Mouse (Mus musculus): Measurements from ENCODE around the gene Ctf2. TPM values are rescaled to one million over a fixed set of nuclear protein-coding genes. Genes with fewer than 3 reads are reported as not detected.

The Ctf2 gene
- polyA plus RNA-seq, 1 experiment = not detected

DNA sequence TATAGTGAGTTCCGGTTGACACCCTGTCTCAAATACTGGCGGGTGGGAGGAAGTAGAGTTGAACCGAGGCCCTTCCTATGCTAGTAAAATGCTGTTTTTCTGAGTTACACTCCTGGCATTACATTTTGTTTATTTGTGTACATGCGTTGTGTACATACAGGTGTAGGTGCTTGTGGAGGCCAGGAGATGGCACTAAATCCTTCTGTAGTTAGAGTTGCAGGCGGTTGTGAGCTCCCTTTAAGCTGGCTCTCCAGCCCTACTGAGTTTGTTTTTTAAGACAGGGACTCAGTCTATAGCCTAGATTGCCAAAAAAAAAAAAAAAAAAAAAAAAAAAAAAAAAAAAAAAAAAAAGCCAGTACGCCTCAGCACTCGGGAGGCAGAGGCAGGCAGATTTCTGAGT, 4.1 kb downstream of the Ctf2 start:
- Histone ChIP-seq H3K9ac (ENCODE audit: low read depth, poor library complexity, severe bottlenecking) (no peak overlapping the region), H3K27me3 (ENCODE audit: control insufficient read depth, insufficient read depth, low read length, poor library complexity, severe bottlenecking) (no peaks in the 10 kb centered on the region), H3K36me3 (ENCODE audit: control insufficient read depth, insufficient read depth, low read length, poor library complexity, severe bottlenecking) (no peaks in the 10 kb centered on the region), H3K4me1 (ENCODE audit: control insufficient read depth, insufficient read depth, low read length) (no peaks in the 10 kb centered on the region), H3K27ac (ENCODE audit: insufficient read depth, low read length) (no peak overlapping the region), H3K9me3 (replicated peaks; ENCODE audit: control insufficient read depth, insufficient read depth, low read length, poor library complexity, severe bottlenecking) (no peaks in the 10 kb centered on the region), H3K4me3 (ENCODE audit: low read depth, low read length) (no peak overlapping the region)
- TF ChIP-seq POLR2A (IDR thresholded peaks at IDR 0.05; ENCODE audit: insufficient read depth, low read length) (no peak), CTCF (IDR thresholded peaks at IDR 0.05; ENCODE audit: low read depth, low read length) (peak; percentile 24)

DNA sequence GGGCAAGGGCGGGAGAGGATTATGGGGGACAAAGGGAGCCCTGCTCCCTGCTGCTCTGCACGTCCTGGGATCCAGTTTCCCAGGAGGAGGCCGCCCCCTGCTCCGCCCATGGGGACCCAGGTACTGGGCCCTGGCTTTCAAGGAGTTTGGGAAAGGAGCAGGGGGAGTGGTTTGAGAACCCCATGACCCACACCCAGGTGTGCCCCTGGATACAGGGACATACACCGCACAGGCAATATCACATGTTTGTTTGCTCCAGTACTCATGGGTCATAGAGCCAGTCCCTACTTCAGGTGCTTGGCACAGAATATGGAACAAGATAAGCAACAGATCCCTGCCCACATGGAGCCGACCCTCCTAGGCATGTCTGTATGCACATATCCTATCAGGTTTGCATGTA, 6.0 kb downstream of the Ctf2 start:
- no peaks in the 10 kb centered on the region for H3K27me3 ChIP-seq (ENCODE audit: control insufficient read depth, insufficient read depth, low read length, poor library complexity, severe bottlenecking)
- no peak for TF ChIP-seq POLR2A (IDR thresholded peaks at IDR 0.05; ENCODE audit: insufficient read depth, low read length)
- no peak for TF ChIP-seq CTCF (IDR thresholded peaks at IDR 0.05; ENCODE audit: low read depth, low read length)
- no peak for TF ChIP-seq EP300 (IDR thresholded peaks at IDR 0.05; ENCODE audit: insufficient read depth, low read depth, low read length)
- no peak overlapping the region for H3K4me3 ChIP-seq (ENCODE audit: low read depth, low read length)
- no peaks in the 10 kb centered on the region for H3K9me3 ChIP-seq (replicated peaks; ENCODE audit: control insufficient read depth, insufficient read depth, low read length, poor library complexity, severe bottlenecking)
- no peak overlapping the region for H3K27ac ChIP-seq (ENCODE audit: insufficient read depth, low read length)
- H3K4me1 ChIP-seq (ENCODE audit: control insufficient read depth, insufficient read depth, low read length) = no peaks in the 10 kb centered on the region
- no peaks in the 10 kb centered on the region for H3K36me3 ChIP-seq (ENCODE audit: control insufficient read depth, insufficient read depth, low read length, poor library complexity, severe bottlenecking)
- H3K9ac ChIP-seq (ENCODE audit: low read depth, poor library complexity, severe bottlenecking) = no peak overlapping the region

DNA sequence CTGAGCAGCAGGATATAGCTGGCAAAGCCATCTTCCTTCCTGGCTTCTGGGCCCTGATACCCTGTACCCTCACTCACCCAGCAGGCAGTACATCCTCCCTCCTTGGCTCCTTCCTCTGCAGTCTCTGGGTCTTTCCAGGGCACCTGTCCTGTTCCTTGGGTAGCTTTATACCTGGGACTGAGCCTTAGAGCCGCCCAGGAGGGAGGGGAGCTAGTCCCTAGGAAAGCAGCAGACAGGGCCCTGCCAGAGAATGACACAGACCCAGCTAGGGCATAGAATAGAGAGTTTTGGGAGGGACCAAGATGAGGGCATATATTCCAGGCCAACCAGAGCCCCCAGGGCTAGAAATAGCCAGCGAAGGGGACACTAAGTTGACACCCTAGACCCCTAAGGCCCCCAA, 6.5 kb downstream of the Ctf2 start:
- Histone ChIP-seq H3K9ac (ENCODE audit: low read depth, poor library complexity, severe bottlenecking) (no peak overlapping the region), H3K27me3 (ENCODE audit: control insufficient read depth, insufficient read depth, low read length, poor library complexity, severe bottlenecking) (no peaks in the 10 kb centered on the region), H3K4me1 (ENCODE audit: control insufficient read depth, insufficient read depth, low read length) (no peaks in the 10 kb centered on the region), H3K36me3 (ENCODE audit: control insufficient read depth, insufficient read depth, low read length, poor library complexity, severe bottlenecking) (no peaks in the 10 kb centered on the region), H3K9me3 (replicated peaks; ENCODE audit: control insufficient read depth, insufficient read depth, low read length, poor library complexity, severe bottlenecking) (no peaks in the 10 kb centered on the region), H3K27ac (ENCODE audit: insufficient read depth, low read length) (no peak overlapping the region), H3K4me3 (ENCODE audit: low read depth, low read length) (no peak overlapping the region)
- TF ChIP-seq EP300 (IDR thresholded peaks at IDR 0.05; ENCODE audit: insufficient read depth, low read depth, low read length) (no peak), CTCF (IDR thresholded peaks at IDR 0.05; ENCODE audit: low read depth, low read length) (no peak), POLR2A (IDR thresholded peaks at IDR 0.05; ENCODE audit: insufficient read depth, low read length) (no peak)

DNA sequence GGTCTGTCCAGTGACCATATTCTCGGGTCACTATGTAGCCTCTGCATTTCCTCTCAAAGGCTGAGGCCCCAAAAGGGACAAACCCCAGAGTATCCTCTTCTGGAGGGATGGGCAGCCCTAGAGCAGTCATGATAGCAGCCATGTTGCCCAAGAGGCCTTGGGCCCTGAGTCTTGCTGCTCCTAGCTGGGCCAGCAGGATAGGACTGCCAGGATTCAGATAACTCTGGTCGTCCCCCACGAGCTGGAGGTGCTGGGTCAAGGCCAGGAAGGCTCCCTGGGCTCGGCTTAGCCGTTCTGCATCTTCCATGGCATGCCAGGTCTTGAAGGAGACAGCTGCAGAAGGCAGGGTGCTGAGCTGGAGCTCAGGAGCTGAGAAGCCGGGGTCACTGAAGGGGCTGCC, 12.7 kb downstream of the Ctf2 start:
- Histone ChIP-seq H3K9ac (ENCODE audit: low read depth, poor library complexity, severe bottlenecking) (no peak overlapping the region), H3K9me3 (replicated peaks; ENCODE audit: control insufficient read depth, insufficient read depth, low read length, poor library complexity, severe bottlenecking) (no peaks in the 10 kb centered on the region), H3K27ac (ENCODE audit: insufficient read depth, low read length) (no peak overlapping the region), H3K27me3 (ENCODE audit: control insufficient read depth, insufficient read depth, low read length, poor library complexity, severe bottlenecking) (no peaks in the 10 kb centered on the region), H3K36me3 (ENCODE audit: control insufficient read depth, insufficient read depth, low read length, poor library complexity, severe bottlenecking) (no peaks in the 10 kb centered on the region), H3K4me3 (ENCODE audit: low read depth, low read length) (no peak overlapping the region), H3K4me1 (ENCODE audit: control insufficient read depth, insufficient read depth, low read length) (no peaks in the 10 kb centered on the region)
- TF ChIP-seq CTCF (IDR thresholded peaks at IDR 0.05; ENCODE audit: low read depth, low read length) (no peak), EP300 (IDR thresholded peaks at IDR 0.05; ENCODE audit: insufficient read depth, low read depth, low read length) (no peak), POLR2A (IDR thresholded peaks at IDR 0.05; ENCODE audit: insufficient read depth, low read length) (no peak)

DNA sequence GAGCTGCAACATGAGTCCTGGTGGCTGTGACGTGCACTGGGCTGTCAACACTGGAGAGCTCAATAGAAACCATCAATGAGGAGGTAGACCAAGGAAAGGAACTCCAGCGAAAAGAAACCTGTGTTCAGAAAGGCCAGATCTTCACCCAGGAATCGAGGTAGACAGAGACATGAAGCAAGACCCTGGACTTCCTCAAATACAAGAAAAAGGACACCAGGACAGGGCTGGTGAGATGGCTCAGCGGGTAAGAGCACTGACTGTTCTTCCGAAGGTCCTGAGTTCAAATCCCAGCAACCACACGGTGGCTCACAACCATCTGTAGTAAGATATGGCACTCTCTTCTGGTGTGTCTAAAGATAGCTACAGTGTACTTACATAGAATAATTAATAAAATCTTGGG, 13.6 kb downstream of the Ctf2 start:
- TF ChIP-seq CTCF (IDR thresholded peaks at IDR 0.05; ENCODE audit: low read depth, low read length) = no peak
- no peak for TF ChIP-seq POLR2A (IDR thresholded peaks at IDR 0.05; ENCODE audit: insufficient read depth, low read length)
- no peak for TF ChIP-seq EP300 (IDR thresholded peaks at IDR 0.05; ENCODE audit: insufficient read depth, low read depth, low read length)
- Histone ChIP-seq H3K27me3 (ENCODE audit: control insufficient read depth, insufficient read depth, low read length, poor library complexity, severe bottlenecking) (no peaks in the 10 kb centered on the region), H3K9ac (ENCODE audit: low read depth, poor library complexity, severe bottlenecking) (no peak overlapping the region), H3K9me3 (replicated peaks; ENCODE audit: control insufficient read depth, insufficient read depth, low read length, poor library complexity, severe bottlenecking) (no peaks in the 10 kb centered on the region), H3K4me1 (ENCODE audit: control insufficient read depth, insufficient read depth, low read length) (no peaks in the 10 kb centered on the region), H3K4me3 (ENCODE audit: low read depth, low read length) (no peak overlapping the region), H3K27ac (ENCODE audit: insufficient read depth, low read length) (no peak overlapping the region), H3K36me3 (ENCODE audit: control insufficient read depth, insufficient read depth, low read length, poor library complexity, severe bottlenecking) (no peaks in the 10 kb centered on the region)

DNA sequence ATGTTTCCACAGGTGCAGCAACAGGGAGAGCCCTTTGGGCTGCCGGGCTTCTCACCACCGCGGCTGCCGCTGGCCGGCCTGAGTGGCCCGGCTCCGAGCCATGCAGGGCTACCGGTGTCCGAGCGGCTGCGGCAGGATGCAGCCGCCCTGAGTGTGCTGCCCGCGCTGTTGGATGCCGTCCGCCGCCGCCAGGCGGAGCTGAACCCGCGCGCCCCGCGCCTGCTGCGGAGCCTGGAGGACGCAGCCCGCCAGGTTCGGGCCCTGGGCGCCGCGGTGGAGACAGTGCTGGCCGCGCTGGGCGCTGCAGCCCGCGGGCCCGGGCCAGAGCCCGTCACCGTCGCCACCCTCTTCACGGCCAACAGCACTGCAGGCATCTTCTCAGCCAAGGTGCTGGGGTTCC, 15.0 kb downstream of the Ctf2 start:
- Histone ChIP-seq H3K36me3 (ENCODE audit: control insufficient read depth, insufficient read depth, low read length, poor library complexity, severe bottlenecking) (no peaks in the 10 kb centered on the region), H3K4me3 (ENCODE audit: low read depth, low read length) (peak overlapping the region; percentile 71), H3K27ac (ENCODE audit: insufficient read depth, low read length) (no peak overlapping the region), H3K9ac (ENCODE audit: low read depth, poor library complexity, severe bottlenecking) (peak overlapping the region; percentile 29), H3K9me3 (replicated peaks; ENCODE audit: control insufficient read depth, insufficient read depth, low read length, poor library complexity, severe bottlenecking) (no peaks in the 10 kb centered on the region), H3K4me1 (ENCODE audit: control insufficient read depth, insufficient read depth, low read length) (no peaks in the 10 kb centered on the region), H3K27me3 (ENCODE audit: control insufficient read depth, insufficient read depth, low read length, poor library complexity, severe bottlenecking) (no peaks in the 10 kb centered on the region)
- no peak for TF ChIP-seq POLR2A (IDR thresholded peaks at IDR 0.05; ENCODE audit: insufficient read depth, low read length)
- TF ChIP-seq CTCF (IDR thresholded peaks at IDR 0.05; ENCODE audit: low read depth, low read length) = peak; percentile 34

All from ES-Bruce4 (cell line).